Mouse (Mus musculus): ENCODE results near the gene Cct8.
A peak's percentile ranks its signal among the peaks of the same experiment; 100 is the strongest.
"Not testable (repeated sequence)": the region's sequence is repeated elsewhere in the genome, so short reads cannot be mapped to it uniquely, and the experiment has no call there.

The Cct8 gene

GRCm38 (mm10) chr16:87495716-87496447 lies at the start of gene Cct8:
Gene Cct8 (minus strand): TSS chr16:87495873.
- peak; percentile 90 for DNase-seq (ENCODE audit: low spot score)

GRCm38 (mm10) chr16:87528755-87529154 lies 33.1 kb upstream of the Cct8 start:
- DNase-seq (ENCODE audit: low spot score) = no peak

GRCm38 (mm10) chr16:87527553-87528249 lies 32.0 kb upstream of the Cct8 start:
- no peak for DNase-seq (ENCODE audit: low spot score)

- no peak for DNase-seq (ENCODE audit: low spot score)
These were observed 28.6 kb upstream of the Cct8 start for GRCm38 (mm10) chr16:87524228-87524627.

GRCm38 (mm10) chr16:87512331-87512730 lies 16.7 kb upstream of the Cct8 start:
- no peak for DNase-seq (ENCODE audit: low spot score)

DNA sequence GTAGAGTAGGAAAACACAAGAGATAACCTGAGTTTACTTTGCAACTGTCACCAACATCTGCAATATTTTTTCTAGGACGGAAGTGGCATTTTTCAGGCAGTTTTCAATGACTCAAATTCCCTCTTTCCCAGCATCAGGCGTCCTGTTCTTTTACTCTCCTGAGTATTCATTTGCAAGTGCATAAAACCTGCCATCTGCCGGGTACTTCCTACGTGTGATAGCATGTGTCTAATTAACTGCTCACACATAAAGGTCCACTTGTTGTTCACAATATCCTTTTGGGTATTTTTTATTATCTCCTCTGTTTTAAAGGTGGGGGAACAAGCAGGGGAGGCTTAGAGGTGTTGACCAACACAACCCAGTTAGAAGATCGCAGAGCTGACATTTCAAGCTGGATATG lies 16.0 kb upstream of the Cct8 start:
- DNase-seq (ENCODE audit: low spot score) = no peak

GRCm38 (mm10) chr16:87501304-87502078 lies 5.8 kb upstream of the Cct8 start:
- DNase-seq (ENCODE audit: low spot score) = no peak

DNA sequence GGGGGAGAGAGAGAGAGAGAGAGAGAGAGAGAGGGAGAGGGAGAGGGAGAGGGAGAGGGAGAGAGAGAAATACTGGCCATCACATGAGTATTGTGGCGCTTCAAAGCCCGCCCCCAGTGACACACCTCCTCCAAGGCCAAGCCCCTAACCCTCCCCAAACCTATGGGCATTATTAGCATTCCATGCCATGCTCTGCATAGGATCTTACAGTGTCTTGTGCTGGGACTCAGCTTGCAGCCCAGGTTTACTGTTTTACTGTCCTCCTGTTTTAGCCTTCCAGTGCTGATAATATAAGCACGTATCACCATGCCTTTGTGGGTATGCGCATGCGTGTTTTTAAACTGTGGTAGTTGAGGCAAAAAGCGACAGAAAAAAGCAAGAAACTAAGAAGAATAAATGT lies 3.9 kb upstream of the Cct8 start:
- no peak for DNase-seq (ENCODE audit: low spot score)

GRCm38 (mm10) chr16:87497171-87497570 lies 1.5 kb upstream of the Cct8 start:
- no peak for DNase-seq (ENCODE audit: low spot score)

- no peak for DNase-seq (ENCODE audit: low spot score)
These were observed 1.1 kb upstream of the Cct8 start for GRCm38 (mm10) chr16:87496728-87497127.

GRCm38 (mm10) chr16:87494955-87495655 lies 568 bp downstream of the Cct8 start:
- no peak for DNase-seq (ENCODE audit: low spot score)

DNA sequence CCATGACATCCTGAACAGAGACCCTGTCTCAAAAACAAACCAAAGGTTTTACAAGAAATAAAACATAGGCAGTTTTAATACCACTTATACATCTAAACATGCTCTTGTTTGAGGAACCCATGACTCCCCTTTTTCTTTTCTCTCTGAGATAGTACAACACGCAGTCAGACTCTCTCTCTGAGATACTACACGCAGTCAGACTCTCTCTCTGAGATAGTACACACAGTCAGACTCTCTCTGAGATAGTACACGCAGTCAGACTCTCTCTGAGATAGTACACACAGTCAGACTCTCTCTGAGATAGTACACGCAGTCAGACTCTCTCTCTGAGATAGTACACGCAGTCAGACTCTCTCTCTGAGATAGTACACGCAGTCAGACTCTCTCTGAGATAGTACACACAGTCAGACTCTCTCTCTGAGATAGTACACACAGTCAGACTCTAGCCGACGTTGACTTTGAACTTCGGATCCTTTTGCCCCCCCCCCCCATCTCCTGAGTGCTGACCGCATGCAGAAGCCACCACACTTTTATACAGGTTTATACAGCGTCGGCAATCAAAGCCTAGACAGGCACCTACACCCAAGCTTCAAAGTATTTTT lies 3.4 kb downstream of the Cct8 start:
- not testable (repeated sequence) for DNase-seq (ENCODE audit: low spot score)

DNA sequence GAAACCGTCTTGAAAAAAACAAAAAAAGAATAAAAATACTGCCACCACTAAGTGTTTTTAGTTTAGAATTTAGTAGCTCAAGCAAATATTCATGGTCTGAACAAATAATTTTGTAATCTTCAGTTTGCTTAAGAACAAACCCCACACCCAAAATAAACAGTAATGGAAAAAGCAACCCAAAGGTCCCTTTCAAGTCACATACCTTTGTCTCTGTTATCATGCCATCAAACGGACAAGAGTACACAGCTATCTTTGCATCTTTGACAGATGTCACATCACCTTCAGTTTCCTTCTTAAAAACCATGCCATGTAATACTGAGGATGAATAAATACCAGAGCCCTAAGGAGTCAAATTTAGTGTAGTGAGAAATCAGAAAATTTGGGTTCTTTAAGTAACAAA lies 7.1 kb downstream of the Cct8 start:
- no peak for DNase-seq (ENCODE audit: low spot score)

DNA sequence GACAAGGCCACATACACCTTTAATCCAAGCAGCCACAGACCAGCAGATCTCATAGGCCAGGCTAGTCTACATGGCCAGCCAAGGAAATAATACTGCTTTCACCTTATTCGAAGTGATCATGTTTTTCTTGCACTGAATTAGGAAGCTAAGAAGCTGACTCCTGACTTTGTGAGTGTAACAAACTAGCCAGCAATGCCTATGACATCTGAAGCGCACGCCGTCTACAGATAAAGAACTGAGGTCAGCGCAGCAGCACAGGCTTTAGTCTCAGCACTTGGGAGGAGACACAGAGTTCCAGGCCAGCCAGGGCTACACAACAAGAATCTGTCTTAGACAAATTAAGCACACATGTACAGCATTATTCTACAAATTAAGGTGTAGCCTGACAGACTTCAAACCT lies 8.9 kb downstream of the Cct8 start:
- no peak for DNase-seq (ENCODE audit: low spot score)

DNA sequence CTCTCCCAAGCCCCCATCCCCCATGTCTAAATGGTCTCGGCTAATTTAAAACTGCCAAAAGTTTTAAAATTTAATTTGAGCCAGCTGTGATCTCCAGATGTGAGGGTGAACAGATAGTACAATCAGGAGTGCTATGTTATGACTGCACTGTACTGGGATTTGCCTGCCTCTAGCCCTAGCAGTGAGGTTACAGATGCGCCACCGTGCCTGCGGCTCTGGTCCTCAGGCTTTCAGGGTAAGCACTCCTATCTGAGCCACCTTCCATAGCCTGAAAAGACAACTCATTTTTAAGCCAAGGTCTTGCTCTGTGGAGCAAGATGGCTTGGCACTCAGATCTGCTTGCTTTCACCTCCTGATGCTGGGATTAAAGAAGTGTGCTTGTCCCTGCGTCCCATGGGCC lies 11.3 kb downstream of the Cct8 start:
- DNase-seq (ENCODE audit: low spot score) = no peak

- no peak for DNase-seq (ENCODE audit: low spot score)
These were observed 25.1 kb downstream of the Cct8 start for GRCm38 (mm10) chr16:87470579-87470978.

DNA sequence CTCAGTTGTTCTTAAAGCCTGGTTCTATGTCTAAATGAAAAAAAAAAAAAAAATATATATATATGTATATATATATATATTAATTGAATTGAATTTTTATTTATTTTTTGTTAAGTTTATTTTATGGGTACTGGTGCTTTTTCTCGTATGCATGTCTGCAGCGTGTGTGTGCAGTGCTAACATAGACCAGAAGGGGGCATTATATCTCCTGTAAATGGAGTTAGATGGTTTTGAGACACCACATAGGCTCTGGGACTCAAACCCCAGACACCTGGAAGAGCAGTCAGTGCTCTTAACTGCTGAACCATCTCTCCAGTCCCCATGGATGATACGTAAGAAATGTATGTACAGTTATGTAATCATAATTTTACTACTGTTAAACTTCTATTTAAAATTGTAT lies 36.9 kb downstream of the Cct8 start:
- DNase-seq (ENCODE audit: low spot score) = no peak

GRCm38 (mm10) chr16:87455180-87455611 lies 40.5 kb downstream of the Cct8 start:
- DNase-seq (ENCODE audit: low spot score) = no peak

DNA sequence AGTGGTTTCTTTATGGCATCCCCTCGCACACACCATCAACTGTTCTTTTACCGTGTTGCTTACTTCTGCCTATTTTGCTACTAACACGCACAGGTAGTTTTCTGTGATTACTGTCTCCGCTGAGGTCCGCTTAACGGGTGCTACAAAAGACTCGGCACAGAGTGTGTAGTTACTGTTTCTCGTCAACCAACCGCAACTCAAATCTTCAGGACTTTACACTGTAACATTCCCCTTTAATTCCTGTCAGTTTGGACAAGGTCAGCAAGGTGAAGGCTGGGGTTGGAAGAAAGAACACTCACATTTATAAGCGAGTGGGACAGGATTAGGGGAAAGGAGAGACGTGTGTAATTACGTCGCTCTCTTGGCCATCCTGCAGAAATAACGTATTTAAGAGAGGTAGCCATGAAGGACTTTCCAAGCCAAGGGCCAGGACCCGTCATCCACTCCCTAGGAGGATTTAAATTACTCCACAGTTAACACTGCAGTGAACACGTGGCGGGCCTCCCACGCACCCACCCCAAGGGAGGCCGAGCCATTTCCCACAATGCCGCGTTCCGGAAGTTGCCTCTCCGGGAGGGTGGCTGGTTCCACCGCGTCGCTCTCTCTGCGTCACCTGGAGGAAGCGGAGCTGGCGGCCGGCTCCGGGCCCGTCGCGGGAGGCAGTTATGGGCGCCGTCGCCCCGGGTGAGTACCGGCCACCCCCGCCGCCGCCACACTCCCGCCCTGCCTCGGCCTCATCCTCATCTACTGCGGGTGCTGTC lies 41.1 kb downstream of the Cct8 start, which contains the start of gene Usp16:
TSS of gene Usp16 (plus strand) at position 285 of the 761 bp plus-strand sequence.
- DNase-seq (ENCODE audit: low spot score) = peak; percentile 86

DNA sequence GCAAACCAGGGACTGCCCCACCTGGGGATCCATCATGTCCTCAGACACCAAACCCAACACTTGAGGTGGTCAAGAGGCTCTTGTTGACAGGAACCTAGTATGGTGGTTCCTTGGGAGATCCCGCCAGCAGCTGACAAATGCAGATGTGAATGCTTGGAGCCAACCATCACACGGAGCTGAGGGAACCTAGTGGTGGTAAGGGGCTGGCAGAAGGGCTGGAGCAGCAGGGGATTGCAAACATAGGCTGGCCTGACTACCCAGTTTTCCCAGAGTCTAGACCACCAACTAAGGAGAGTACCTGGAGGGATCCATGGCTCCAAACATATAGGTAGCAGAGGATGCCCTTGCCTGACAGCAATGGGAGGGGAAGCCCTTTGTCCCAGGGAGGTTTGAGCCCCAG lies 42.4 kb downstream of the Cct8 start:
- no peak for DNase-seq (ENCODE audit: low spot score)

DNA sequence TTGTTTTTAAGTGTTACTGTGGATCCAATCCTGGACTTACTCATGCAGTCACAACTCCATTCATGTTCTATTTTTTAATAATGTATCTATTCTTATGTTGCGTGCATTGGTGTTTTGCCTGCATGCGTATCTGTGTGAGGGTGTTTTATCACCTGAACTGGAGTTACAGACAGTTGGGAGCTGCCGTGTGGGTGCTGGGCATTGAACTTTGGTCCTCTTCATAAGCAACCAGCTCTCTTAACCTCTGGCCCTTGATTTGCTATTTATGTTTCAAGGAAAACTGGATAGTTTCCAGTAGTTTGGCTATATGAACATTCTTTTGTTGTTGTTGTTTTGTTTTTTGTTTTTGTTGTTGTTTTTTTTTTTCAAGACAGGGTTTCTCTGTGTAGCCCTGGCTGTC lies 50.1 kb downstream of the Cct8 start:
- no peak for DNase-seq (ENCODE audit: low spot score)
